Mouse (Mus musculus) lung, embryonic 14.5 days (tissue): ENCODE measurements around the gene Ear1. TPM values are rescaled to one million over a fixed set of nuclear protein-coding genes. Genes with fewer than 3 reads are reported as not detected.
"Not testable (repeated sequence)": the region's sequence is repeated elsewhere in the genome, so short reads cannot be mapped to it uniquely, and the experiment has no call there.

Experiments
- ATAC-seq: fragments of 200-750 bp; cut with Nextera tagmentation; 2 replicates; pipeline ENCODE4 v1.8.0; 2017; ENCODE audit warnings: mild to moderate bottlenecking, moderate TSS enrichment, moderate library complexity; ENCODE audit not compliant: insufficient read depth
- DNase-seq: peaks from one replicate; pipeline ENCODE4 v3.0.0-alpha.2; 2015
- H3K27ac ChIP-seq: fragments of 300-500 bp; sonication (generic); 2 replicates; pipeline ENCODE4 v1.5.1; 2014; ENCODE audit warnings: low read depth, mild to moderate bottlenecking, moderate library complexity
- H3K27me3 ChIP-seq: fragments of 300-500 bp; sonication (generic); 2 replicates; pipeline ENCODE4 v1.6.1; 2014; ENCODE audit warnings: low read length, control low read depth; ENCODE audit not compliant: insufficient read depth
- H3K36me3 ChIP-seq: fragments of 300-500 bp; sonication (generic); 2 replicates; pipeline ENCODE4 v1.6.1; 2014; ENCODE audit warnings: control low read depth; ENCODE audit not compliant: insufficient read depth
- H3K4me1 ChIP-seq: fragments of 300-500 bp; sonication (generic); 2 replicates; pipeline ENCODE4 v1.6.1; 2014; ENCODE audit warnings: antibody characterized with exemption, control low read depth; ENCODE audit not compliant: insufficient read depth
- H3K4me2 ChIP-seq: fragments of 300-500 bp; sonication (generic); 2 replicates; pipeline ENCODE4 v1.6.1; 2014; ENCODE audit warnings: mild to moderate bottlenecking
- H3K4me3 ChIP-seq: fragments of 300-500 bp; sonication (generic); 2 replicates; pipeline ENCODE4 v1.5.1; 2014; ENCODE audit warnings: low read depth, low read length
- H3K9ac ChIP-seq: fragments of 300-500 bp; sonication (generic); 2 replicates; pipeline ENCODE4 v1.6.1; 2014
- H3K9me3 ChIP-seq: fragments of 300-500 bp; sonication (generic); 2 replicates; pipeline ENCODE4 v1.6.1; 2016; ENCODE audit warnings: low read depth, low read length, control low read depth
- CTCF ChIP-seq: IDR thresholded peaks from 2 replicates; pipeline ENCODE4 v1.5.1; 2016; ENCODE audit warnings: antibody characterized with exemption, low read depth
- WGBS: fragments of 180-500 bp; shearing (Covaris S2); extraction: QIAGEN DNeasy Blood & Tissue Kit; methylation state at CpG from one replicate; pipeline ENCODE4 v1.1.7; 2014; 5-methylcytosine and 5-hydroxymethylcytosine counted together
- polyA plus RNA-seq: library from polyadenylated mRNA; unstranded; fragments of >200 nt; fragmentation: Nextera tagmentation; extraction: Ambion mirVana; gene quantifications from 2 replicates; pipeline ENCODE4 v1.2.1, GENCODE M21; 2014

The Ear1 gene
- polyA plus RNA-seq, 1 experiment from 2014 or later, result not detected

GRCm38 (mm10) chr14:43874862-43875261 is 455 bp downstream of the Ear1 start:
- not testable (repeated sequence) for DNase-seq, H3K4me1 ChIP-seq, H3K27me3 ChIP-seq, H3K4me3 ChIP-seq, H3K4me2 ChIP-seq, H3K9ac ChIP-seq, H3K36me3 ChIP-seq, ATAC-seq, H3K9me3 ChIP-seq, H3K27ac ChIP-seq
- 83% methylated on average over 3 of the region's 3 CpGs for WGBS

- WGBS, result 30% methylated on average over 2 of the region's 2 CpGs
- DNase-seq, result peak; percentile 47
- not testable (repeated sequence) for H3K4me3 ChIP-seq
Observed at GRCm38 (mm10) chr14:43860522-43860921, 14.8 kb downstream of the Ear1 start.

GRCm38 (mm10) chr14:43859465-43859864 is 15.9 kb downstream of the Ear1 start:
- not testable (repeated sequence) for H3K9me3 ChIP-seq, H3K4me1 ChIP-seq, DNase-seq, H3K27ac ChIP-seq, ATAC-seq, H3K27me3 ChIP-seq, H3K4me3 ChIP-seq, H3K9ac ChIP-seq, H3K4me2 ChIP-seq, H3K36me3 ChIP-seq
- 38% methylated on average over 4 of the region's 6 CpGs for WGBS

More at GRCm38 (mm10) chr14:43860522-43860921, 14.8 kb downstream of the Ear1 start:
- not testable (repeated sequence) for H3K9me3 ChIP-seq, H3K27me3 ChIP-seq, H3K36me3 ChIP-seq, H3K9ac ChIP-seq, ATAC-seq, H3K4me1 ChIP-seq, H3K4me2 ChIP-seq, H3K27ac ChIP-seq
- TF ChIP-seq CTCF, result peak; percentile 57

- not testable (repeated sequence) for DNase-seq, H3K27ac ChIP-seq, H3K4me2 ChIP-seq, H3K9ac ChIP-seq, ATAC-seq, H3K27me3 ChIP-seq, H3K36me3 ChIP-seq, H3K4me1 ChIP-seq, H3K9me3 ChIP-seq, H3K4me3 ChIP-seq
- 70% methylated on average over 4 of the region's 4 CpGs for WGBS
Observed at GRCm38 (mm10) chr14:43843949-43844573, 31.3 kb downstream of the Ear1 start.

GRCm38 (mm10) chr14:43840976-43841375 is 34.3 kb downstream of the Ear1 start:
- H3K27ac ChIP-seq, H3K4me3 ChIP-seq, H3K36me3 ChIP-seq, H3K27me3 ChIP-seq, H3K9me3 ChIP-seq, H3K4me1 ChIP-seq, H3K9ac ChIP-seq, DNase-seq, H3K4me2 ChIP-seq, ATAC-seq: not testable (repeated sequence)
- WGBS, result no CpG with 5 or more reads among the region's 1 CpGs

- H3K27me3 ChIP-seq, DNase-seq, H3K4me2 ChIP-seq, H3K27ac ChIP-seq, H3K9ac ChIP-seq, ATAC-seq, H3K9me3 ChIP-seq, H3K36me3 ChIP-seq, H3K4me3 ChIP-seq, H3K4me1 ChIP-seq: not testable (repeated sequence)
- WGBS, result 90% methylated on average over 2 of the region's 2 CpGs
Observed at GRCm38 (mm10) chr14:43835366-43835765, 40.0 kb downstream of the Ear1 start.

GRCm38 (mm10) chr14:43830385-43830784 is 44.9 kb downstream of the Ear1 start:
- H3K4me1 ChIP-seq, H3K4me2 ChIP-seq, H3K9me3 ChIP-seq, DNase-seq, H3K36me3 ChIP-seq, H3K27me3 ChIP-seq, ATAC-seq, H3K9ac ChIP-seq, H3K4me3 ChIP-seq, H3K27ac ChIP-seq: not testable (repeated sequence)
- 50% methylated on average over 1 of the region's 1 CpGs for WGBS

- not testable (repeated sequence) for H3K4me3 ChIP-seq, H3K36me3 ChIP-seq, H3K4me1 ChIP-seq, H3K9me3 ChIP-seq, H3K27ac ChIP-seq, H3K27me3 ChIP-seq, H3K4me2 ChIP-seq, DNase-seq, H3K9ac ChIP-seq, ATAC-seq
- WGBS, result 78% methylated on average over 6 of the region's 6 CpGs
Observed at GRCm38 (mm10) chr14:43824176-43824575, 51.1 kb downstream of the Ear1 start.

- H3K9ac ChIP-seq, DNase-seq, H3K4me2 ChIP-seq, ATAC-seq, H3K9me3 ChIP-seq, H3K27me3 ChIP-seq, H3K4me3 ChIP-seq, H3K27ac ChIP-seq, H3K36me3 ChIP-seq, H3K4me1 ChIP-seq: not testable (repeated sequence)
- WGBS, result 36% methylated on average over 1 of the region's 2 CpGs
Observed at GRCm38 (mm10) chr14:43821869-43822268, 53.4 kb downstream of the Ear1 start.
